ENCODE assay signal across 12 mouse cellular contexts in genomic region chr16:46531023-46531422, GRCm38 (mm10). TPM values are rescaled to one million over a fixed set of nuclear protein-coding genes. Genes with fewer than 3 reads are reported as not detected.
DNase-seq lines count a peak whose midpoint lies in the region; ATAC-seq lines count a peak whose summit lies in the region.
"Had no signal": no experiment of that assay in that cellular context is flagged by ENCODE, and none has a peak within 500 bp of the region (broad histone marks: within the 10 kb centered on the region; RNA-seq: fewer than 3 reads in every experiment).

No protein-coding gene starts in this region.

- ATAC-seq in neural tube, embryonic 11.5 days (ENCODE audit: insufficient read depth, low FRiP score, low TSS enrichment), result peak; percentile 50; the same call in 1 of the 2 replicates
- ATAC-seq in hindbrain, embryonic 14.5 days (ENCODE audit: low FRiP score), result peak; percentile 88
- peak; percentile 95 for ATAC-seq in midbrain, embryonic 15.5 days (replicated peaks)
- ATAC-seq in intestine, embryonic 16.5 days, result no peak
- no peak for ATAC-seq in CD4-positive, CD25-positive, alpha-beta regulatory T cell, adult 4 months

- no peaks in the 10 kb centered on the region for H3K9me3 ChIP-seq in neural tube, embryonic 11.5 days (ENCODE audit: control insufficient read depth, low read length)
- H3K9me3 ChIP-seq in hindbrain, embryonic 14.5 days (ENCODE audit: control insufficient read depth, low read length), result no peaks in the 10 kb centered on the region
- H3K9me3 ChIP-seq in midbrain, embryonic 15.5 days, result no peaks in the 10 kb centered on the region
- H3K9me3 ChIP-seq in intestine, embryonic 16.5 days (ENCODE audit: control insufficient read depth, low read length), result no peaks in the 10 kb centered on the region

- H3K4me1 ChIP-seq in neural tube, embryonic 11.5 days (ENCODE audit: control insufficient read depth, insufficient read depth, low read length), result no peaks in the 10 kb centered on the region
- H3K4me1 ChIP-seq in hindbrain, embryonic 14.5 days (replicated peaks; ENCODE audit: control insufficient read depth, insufficient read depth, low read length), result no peaks in the 10 kb centered on the region
- H3K4me1 ChIP-seq in midbrain, embryonic 15.5 days, result peaks cover 5% of the 10 kb centered on the region
- no peaks in the 10 kb centered on the region for H3K4me1 ChIP-seq in intestine, embryonic 16.5 days (ENCODE audit: control insufficient read depth, insufficient read depth, low read length)

- DNase-seq in neural tube, embryonic 11.5 days (ENCODE audit: low spot score), result no peak
- no peak for DNase-seq in neural tube, embryonic 10.5 days (ENCODE audit: extremely low spot score, low spot score)
- DNase-seq in hindbrain, embryonic 14.5 days (ENCODE audit: low spot score), result no peak
- DNase-seq in kidney, postnatal 25 days, result no peak
- no peak for DNase-seq in ovary, postnatal 36 days (ENCODE audit: low spot score)
- DNase-seq: cerebellum, adult 2 months; lung, postnatal 14 days; right cerebral cortex, postnatal 25 days had no signal

- no peak overlapping the region for H3K27ac ChIP-seq in neural tube, embryonic 11.5 days (ENCODE audit: low read depth, low read length)
- H3K27ac ChIP-seq in hindbrain, embryonic 14.5 days, result no peak overlapping the region
- 0 out of 2 replicates have a peak overlapping the region, but pooled peaks have one; percentile 20 for H3K27ac ChIP-seq in midbrain, embryonic 15.5 days
- H3K27ac ChIP-seq in intestine, embryonic 16.5 days (ENCODE audit: low read length), result no peak overlapping the region
- H3K27ac ChIP-seq: left cerebral cortex, adult 2 months had no signal

- no peak overlapping the region for H3K4me3 ChIP-seq in neural tube, embryonic 11.5 days (ENCODE audit: low read depth, low read length)
- H3K4me3 ChIP-seq in hindbrain, embryonic 14.5 days (replicated peaks; ENCODE audit: low read length), result no peak overlapping the region
- H3K4me3 ChIP-seq in midbrain, embryonic 15.5 days, result no peak overlapping the region
- no peak overlapping the region for H3K4me3 ChIP-seq in intestine, embryonic 16.5 days (ENCODE audit: low read length)
- H3K4me3 ChIP-seq: left cerebral cortex, adult 2 months had no signal

- WGBS in neural tube, embryonic 11.5 days, result 77% methylated on average over 3 of the region's 3 CpGs
- 50% methylated on average over 3 of the region's 3 CpGs for WGBS in hindbrain, embryonic 14.5 days
- WGBS in midbrain, embryonic 15.5 days, result 39% methylated on average over 3 of the region's 3 CpGs
- WGBS in intestine, embryonic 16.5 days, result 77% methylated on average over 3 of the region's 3 CpGs

- no peaks in the 10 kb centered on the region for H3K27me3 ChIP-seq in neural tube, embryonic 11.5 days (ENCODE audit: control insufficient read depth, insufficient read depth, low read length)
- no peaks in the 10 kb centered on the region for H3K27me3 ChIP-seq in hindbrain, embryonic 14.5 days (ENCODE audit: control insufficient read depth, insufficient read depth, low read length)
- H3K27me3 ChIP-seq in midbrain, embryonic 15.5 days (replicated peaks), result no peaks in the 10 kb centered on the region
- H3K27me3 ChIP-seq in intestine, embryonic 16.5 days (replicated peaks; ENCODE audit: control insufficient read depth, insufficient read depth, low read length), result no peaks in the 10 kb centered on the region

- no peak overlapping the region for H3K9ac ChIP-seq in neural tube, embryonic 11.5 days (ENCODE audit: low read length)
- H3K9ac ChIP-seq in hindbrain, embryonic 14.5 days, result no peak overlapping the region
- H3K9ac ChIP-seq in midbrain, embryonic 15.5 days, result no peak overlapping the region
- H3K9ac ChIP-seq in intestine, embryonic 16.5 days (ENCODE audit: low read depth, low read length), result no peak overlapping the region

- no peaks in the 10 kb centered on the region for H3K36me3 ChIP-seq in neural tube, embryonic 11.5 days (ENCODE audit: control insufficient read depth, insufficient read depth, low read length)
- H3K36me3 ChIP-seq in hindbrain, embryonic 14.5 days (replicated peaks; ENCODE audit: control insufficient read depth, insufficient read depth), result no peaks in the 10 kb centered on the region
- H3K36me3 ChIP-seq in midbrain, embryonic 15.5 days (replicated peaks), result no peaks in the 10 kb centered on the region
- H3K36me3 ChIP-seq in intestine, embryonic 16.5 days (ENCODE audit: control insufficient read depth, insufficient read depth, low read length), result no peaks in the 10 kb centered on the region

- no peak overlapping the region for H3K4me2 ChIP-seq in neural tube, embryonic 11.5 days (ENCODE audit: low read depth)
- H3K4me2 ChIP-seq in hindbrain, embryonic 14.5 days (replicated peaks), result no peak overlapping the region
- no peak overlapping the region for H3K4me2 ChIP-seq in midbrain, embryonic 15.5 days
- H3K4me2 ChIP-seq in intestine, embryonic 16.5 days (ENCODE audit: low read depth, low read length), result no peak overlapping the region

RNA-seq across cellular contexts. Expression of gene Nectin3, which starts 32.7 kb away (rescaled TPM):
- 40.5 and 43.4 TPM in 2 replicates for polyA plus RNA-seq in neural tube, embryonic 11.5 days (2014; fragmentation: Nextera tagmentation; extraction: Ambion mirVana)
- polyA plus RNA-seq in hindbrain, embryonic 14.5 days (2014; fragmentation: Nextera tagmentation; extraction: Ambion mirVana), result 34.4 and 37.0 TPM in 2 replicates
- polyA plus RNA-seq in midbrain, embryonic 15.5 days (2015; fragmentation: Nextera tagmentation; extraction: Ambion mirVana), result 29.1 and 31.1 TPM in 2 replicates
- polyA plus RNA-seq in intestine, embryonic 16.5 days (2015; fragmentation: Nextera tagmentation; extraction: Ambion mirVana), result 12.8 and 14.2 TPM in 2 replicates
- polyA plus RNA-seq in CD4-positive, CD25-positive, alpha-beta regulatory T cell, adult 4 months (2017; shearing (Covaris generic)), result not detected

Comparison
In these comparisons a context has a peak if more than half of its experiments do, and no peak if none do; other contexts are left out.
1. ATAC-seq: peak in neural tube, embryonic 11.5 days (single experiment), hindbrain, embryonic 14.5 days (single experiment) and midbrain, embryonic 15.5 days (single experiment); none in intestine, embryonic 16.5 days (single experiment) and CD4-positive, CD25-positive, alpha-beta regulatory T cell, adult 4 months (single experiment).
2. RNA of gene Nectin3, which starts 32.7 kb away (polyA plus RNA-seq): 40.5 to 43.4 TPM in neural tube, embryonic 11.5 days, 34.4 to 37.0 TPM in hindbrain, embryonic 14.5 days, 29.1 to 31.1 TPM in midbrain, embryonic 15.5 days and 12.8 to 14.2 TPM in intestine, embryonic 16.5 days; not detected in CD4-positive, CD25-positive, alpha-beta regulatory T cell, adult 4 months; every median in the first group is over 10 times any median in the second.